Mouse (Mus musculus) midbrain, embryonic 12.5 days (tissue): ENCODE measurements around the gene Sec16a. TPM values are rescaled to one million over a fixed set of nuclear protein-coding genes. Genes with fewer than 3 reads are reported as not detected.
A peak's percentile ranks its signal among the peaks of the same experiment; 100 is the strongest.

Experiments used
- ATAC-seq: fragments of 200-750 bp; cut with Nextera tagmentation; 2 replicates; pipeline ENCODE4 v1.8.0; 2017; ENCODE audit warnings: low read depth, moderate TSS enrichment, moderate library complexity; ENCODE audit not compliant: low FRiP score
- H3K27ac ChIP-seq: fragments of 300-500 bp; sonication (generic); replicated peaks from 2 replicates; pipeline ENCODE4 v1.5.1; 2016; ENCODE audit warnings: mild to moderate bottlenecking
- H3K27me3 ChIP-seq: fragments of 300-500 bp; sonication (generic); 2 replicates; pipeline ENCODE4 v1.6.1; 2016; ENCODE audit warnings: mild to moderate bottlenecking
- H3K36me3 ChIP-seq: fragments of 300-500 bp; sonication (generic); 2 replicates; pipeline ENCODE4 v1.6.1; 2016
- H3K4me1 ChIP-seq: fragments of 300-500 bp; sonication (generic); 2 replicates; pipeline ENCODE4 v1.6.1; 2016
- H3K4me2 ChIP-seq: fragments of 300-500 bp; sonication (generic); replicated peaks from 2 replicates; pipeline ENCODE4 v1.6.1; 2016; ENCODE audit warnings: mild to moderate bottlenecking, moderate library complexity
- H3K4me3 ChIP-seq: fragments of 300-500 bp; sonication (generic); 2 replicates; pipeline ENCODE4 v1.5.1; 2016; ENCODE audit warnings: mild to moderate bottlenecking
- H3K9ac ChIP-seq: fragments of 300-500 bp; sonication (generic); replicated peaks from 2 replicates; pipeline ENCODE4 v1.6.1; 2016; ENCODE audit warnings: mild to moderate bottlenecking, moderate library complexity
- H3K9me3 ChIP-seq: fragments of 300-500 bp; sonication (generic); 2 replicates; pipeline ENCODE4 v1.6.1; 2016; ENCODE audit warnings: mild to moderate bottlenecking
- whole genome bisulfite sequencing: fragments of 180-500 bp; shearing (Covaris S2); methylation state at CpG from one replicate; pipeline ENCODE4 v1.1.7; 2016; 5-methylcytosine and 5-hydroxymethylcytosine counted together
- polyA plus RNA-seq: library from polyadenylated mRNA; unstranded; fragments of >200 nt; fragmentation: Nextera tagmentation; extraction: Ambion mirVana; gene quantifications from 2 replicates; pipeline ENCODE4 v1.2.1, GENCODE M21; 2016

Sec16a gene
- polyA plus RNA-seq, 1 experiment from 2014 or later = 29.3 TPM

DNA sequence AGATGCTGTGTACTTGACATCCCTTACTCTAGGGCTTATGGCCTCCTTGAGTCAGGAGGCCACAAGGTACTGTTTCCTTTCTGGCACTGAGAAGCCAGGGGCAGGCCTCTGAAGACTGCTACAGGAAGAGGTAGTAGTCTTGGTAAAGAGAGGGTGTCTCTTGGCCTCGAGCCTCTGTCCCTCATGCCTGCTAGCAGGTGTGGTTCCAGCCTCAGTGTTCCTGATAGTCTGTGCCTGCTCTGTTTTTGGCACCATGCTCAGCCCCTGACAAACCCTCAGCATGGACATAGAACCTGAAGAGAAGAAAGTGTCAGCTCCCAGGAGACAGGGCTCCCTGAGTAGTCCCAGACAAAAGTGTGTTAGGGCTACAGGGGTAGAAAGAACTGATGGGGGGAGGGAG lies 2.4 kb upstream of the Sec16a start:
- no peak for ATAC-seq
- peak overlapping the region; percentile 24; the same call in 1 of the 2 replicates for H3K9ac ChIP-seq
- H3K4me1 ChIP-seq = peaks cover 39% of the 10 kb centered on the region
- H3K4me2 ChIP-seq = no peak overlapping the region
- 85% methylated on average over 1 of the region's 1 CpGs for WGBS
- no peak overlapping the region for H3K4me3 ChIP-seq
- no peaks in the 10 kb centered on the region for H3K27me3 ChIP-seq
- no peaks in the 10 kb centered on the region for H3K9me3 ChIP-seq
- H3K27ac ChIP-seq = no peak overlapping the region
- H3K36me3 ChIP-seq = no peaks in the 10 kb centered on the region

DNA sequence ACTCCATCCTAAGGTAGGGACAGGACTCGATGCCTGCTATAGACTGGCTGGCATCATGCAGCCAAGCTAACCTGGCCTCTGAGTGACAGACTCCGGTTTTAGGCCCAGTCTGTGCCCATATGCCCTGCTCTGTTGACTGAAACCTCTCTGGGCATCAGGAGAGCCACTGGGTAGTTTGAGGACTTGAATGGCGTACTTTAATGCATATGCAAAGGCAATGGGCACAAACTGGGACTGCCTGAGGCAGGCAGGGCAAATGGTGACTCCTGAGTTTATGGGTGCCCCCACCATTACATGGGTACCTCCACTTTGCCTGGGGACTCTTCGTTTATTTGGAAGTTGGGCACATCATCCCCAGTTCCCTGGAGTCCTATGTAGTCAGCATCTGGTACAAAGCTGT lies 1.7 kb upstream of the Sec16a start:
- peak overlapping the region; percentile 72 for H3K9ac ChIP-seq
- ATAC-seq = no peak
- no peak overlapping the region for H3K27ac ChIP-seq

DNA sequence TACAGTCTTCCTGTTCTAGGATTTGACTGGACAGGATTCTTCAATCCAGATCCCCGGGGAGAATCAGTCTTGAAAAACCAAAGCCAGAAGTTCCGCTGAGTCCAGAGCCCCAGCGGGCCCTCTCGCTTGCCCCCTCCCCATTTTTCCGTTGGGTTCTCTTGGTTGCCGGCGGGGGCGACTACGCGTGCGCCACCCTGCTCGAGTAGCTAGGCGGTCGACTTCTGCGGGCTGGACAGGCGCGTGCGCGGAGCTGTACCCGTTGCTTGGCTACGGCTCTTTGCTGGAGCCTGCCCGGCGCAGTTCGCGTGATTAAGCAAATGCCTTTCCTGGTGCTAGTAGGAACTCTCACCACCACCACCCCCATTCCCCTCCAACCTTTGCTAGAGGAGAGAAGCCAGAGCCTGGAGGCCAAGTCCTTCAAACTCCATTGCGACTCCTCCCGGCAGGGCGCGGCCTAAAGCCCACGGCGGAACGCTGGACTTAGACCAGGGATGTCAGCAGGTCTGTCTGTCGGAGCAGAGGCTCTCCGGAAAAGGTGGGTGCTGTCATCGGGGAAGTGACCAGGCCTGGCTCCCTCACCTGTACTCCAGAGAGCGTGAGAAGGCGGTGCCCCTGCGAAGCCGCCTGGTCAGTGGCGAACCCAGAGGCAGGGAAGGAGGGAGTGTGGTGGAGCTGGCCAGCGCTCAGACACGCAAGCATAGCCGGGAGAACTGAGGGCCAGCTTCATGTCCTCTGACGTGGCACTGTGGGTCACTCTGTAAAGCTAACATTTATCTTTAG lies 840 bp upstream of the Sec16a start:
- under 1% methylated on average over 44 of the region's 44 CpGs for WGBS
- peaks cover 10% of the 10 kb centered on the region for H3K36me3 ChIP-seq
- H3K4me3 ChIP-seq = peak overlapping the region; percentile 81
- no peaks in the 10 kb centered on the region for H3K9me3 ChIP-seq
- no peaks in the 10 kb centered on the region for H3K27me3 ChIP-seq
- peaks cover 39% of the 10 kb centered on the region for H3K4me1 ChIP-seq
- H3K27ac ChIP-seq = peak overlapping the region; percentile 81
- ATAC-seq = peak; percentile 87
- H3K9ac ChIP-seq = peak overlapping the region; percentile 72
- peak overlapping the region; percentile 95 for H3K4me2 ChIP-seq

More for the DNA sequence above, 1.7 kb upstream of the Sec16a start:
- 70% methylated on average over 4 of the region's 4 CpGs for WGBS
- no peaks in the 10 kb centered on the region for H3K27me3 ChIP-seq
- peaks cover 39% of the 10 kb centered on the region for H3K4me1 ChIP-seq
- H3K4me2 ChIP-seq = peak overlapping the region; percentile 95
- H3K9me3 ChIP-seq = no peaks in the 10 kb centered on the region
- peaks cover 1% of the 10 kb centered on the region for H3K36me3 ChIP-seq
- peak overlapping the region; percentile 81 for H3K4me3 ChIP-seq

DNA sequence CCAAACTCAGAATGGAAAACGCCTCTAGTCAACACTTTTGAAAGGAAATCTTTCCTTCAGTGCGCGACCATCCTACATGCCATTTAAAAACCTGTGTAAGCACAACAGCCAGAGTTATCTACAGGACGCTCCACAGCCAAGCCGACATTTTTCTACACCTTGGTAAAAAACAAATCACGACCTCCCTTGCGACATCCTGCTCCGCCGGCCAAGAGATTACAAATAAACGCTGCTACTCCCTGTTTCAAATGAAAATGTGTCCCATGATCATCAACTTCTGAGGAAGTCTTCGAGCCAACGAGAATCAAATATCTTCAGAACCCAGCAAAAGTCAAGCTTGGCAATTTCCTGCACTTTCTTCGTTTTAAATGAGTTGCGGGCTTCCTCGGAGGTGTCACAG lies 648 bp downstream of the Sec16a start:
- Histone ChIP-seq H3K9me3 (no peaks in the 10 kb centered on the region), H3K27ac (peak overlapping the region; percentile 85), H3K9ac (peak overlapping the region; percentile 88), H3K4me3 (peak overlapping the region; percentile 81), H3K36me3 (peaks cover 25% of the 10 kb centered on the region), H3K4me1 (peaks cover 34% of the 10 kb centered on the region), H3K27me3 (no peaks in the 10 kb centered on the region), H3K4me2 (peak overlapping the region; percentile 85)
- WGBS = 6% methylated on average over 15 of the region's 15 CpGs
- ATAC-seq = no peak

DNA sequence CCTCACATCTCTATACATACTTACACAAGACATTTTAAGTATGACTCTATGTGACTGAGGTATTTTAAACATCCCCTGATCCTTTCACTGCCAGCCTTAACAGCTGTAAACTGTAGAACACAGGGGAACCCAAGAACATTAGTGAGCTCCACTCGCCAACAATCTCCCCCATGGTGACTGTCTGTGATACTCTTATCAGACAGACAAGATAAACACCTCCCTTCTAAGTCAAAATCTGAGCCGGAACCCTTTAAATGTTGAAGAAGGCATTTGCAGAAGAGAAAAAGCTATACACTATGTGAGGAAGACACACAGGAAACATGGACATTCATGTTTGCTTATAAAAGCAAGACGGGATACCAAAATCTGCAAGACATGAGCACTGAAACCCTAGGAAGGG lies 1.1 kb downstream of the Sec16a start:
- 68% methylated on average over 3 of the region's 3 CpGs for WGBS
- Histone ChIP-seq H3K27me3 (no peaks in the 10 kb centered on the region), H3K36me3 (peaks cover 29% of the 10 kb centered on the region), H3K4me1 (peaks cover 34% of the 10 kb centered on the region), H3K9me3 (no peaks in the 10 kb centered on the region), H3K9ac (peak overlapping the region; percentile 88), H3K27ac (no peak overlapping the region), H3K4me3 (peak overlapping the region; percentile 81), H3K4me2 (peak overlapping the region; percentile 85)
- ATAC-seq = no peak

DNA sequence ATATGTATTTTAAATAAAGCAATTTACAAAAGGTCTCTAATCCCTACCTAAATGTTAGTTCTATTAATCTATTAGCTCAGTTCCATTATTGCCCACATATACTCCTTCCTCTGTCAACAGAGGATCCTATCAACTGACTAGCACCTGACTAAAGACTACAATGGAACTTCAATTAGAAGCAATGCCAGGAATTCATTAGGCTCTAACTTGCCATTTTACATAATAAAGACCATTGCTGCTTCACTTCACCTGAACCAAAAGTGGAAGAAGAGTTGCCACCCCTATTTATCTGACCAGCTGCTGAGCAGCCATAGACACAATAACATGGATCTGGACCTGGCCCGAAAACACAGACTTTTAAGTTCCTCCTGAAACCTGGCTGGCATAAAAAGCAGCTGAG lies 2.2 kb downstream of the Sec16a start:
- Histone ChIP-seq H3K4me3 (no peak overlapping the region), H3K27me3 (no peaks in the 10 kb centered on the region), H3K36me3 (peaks cover 40% of the 10 kb centered on the region), H3K4me2 (no peak overlapping the region), H3K27ac (no peak overlapping the region), H3K9me3 (no peaks in the 10 kb centered on the region), H3K9ac (no peak overlapping the region), H3K4me1 (peaks cover 34% of the 10 kb centered on the region)
- no peak for ATAC-seq
- 58% methylated on average over 1 of the region's 1 CpGs for WGBS

DNA sequence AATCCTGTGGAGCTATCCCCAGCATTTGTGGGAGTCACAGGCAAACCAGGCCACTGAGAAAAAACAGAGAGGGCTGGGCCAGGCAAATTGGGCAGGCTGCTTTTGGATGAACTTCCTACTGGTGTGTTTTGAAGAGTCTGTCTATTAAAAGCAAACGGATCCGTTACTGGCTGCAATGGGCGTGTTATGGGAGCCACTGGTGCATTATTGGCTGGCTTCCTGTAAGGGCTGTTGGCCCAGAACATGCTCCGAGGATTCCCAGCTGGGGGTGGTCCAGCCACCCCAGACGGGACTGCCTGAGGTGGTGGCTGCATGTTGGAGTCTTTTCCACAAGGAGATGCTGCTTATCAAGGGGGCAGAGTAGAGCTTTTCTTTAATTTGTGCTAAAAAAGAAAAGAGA lies 3.3 kb downstream of the Sec16a start:
- Histone ChIP-seq H3K9me3 (no peaks in the 10 kb centered on the region), H3K27me3 (no peaks in the 10 kb centered on the region), H3K27ac (no peak overlapping the region), H3K4me2 (no peak overlapping the region), H3K36me3 (peaks cover 43% of the 10 kb centered on the region), H3K4me1 (peaks cover 31% of the 10 kb centered on the region), H3K4me3 (no peak overlapping the region), H3K9ac (no peak overlapping the region)
- 80% methylated on average over 5 of the region's 5 CpGs for WGBS
- no peak for ATAC-seq

DNA sequence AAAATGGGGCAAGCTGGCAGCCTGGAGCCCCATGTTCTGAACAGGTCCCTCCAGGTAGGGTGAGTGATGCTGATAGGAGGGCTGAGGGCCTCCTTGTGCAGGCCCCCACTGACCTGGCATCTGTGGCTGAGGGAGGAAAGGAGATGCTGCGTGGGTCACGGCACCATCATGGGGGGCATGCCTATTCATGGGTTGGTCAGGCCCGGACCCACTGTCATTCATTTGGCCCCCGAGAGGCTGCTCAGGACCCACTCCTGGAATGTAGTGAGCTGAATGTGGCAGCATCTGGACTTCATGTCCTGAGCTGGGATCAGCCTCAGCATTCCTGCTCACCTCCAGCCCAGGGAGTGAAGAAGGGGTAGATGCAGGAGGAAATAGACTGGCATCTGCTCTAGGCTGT lies 3.8 kb downstream of the Sec16a start:
- Histone ChIP-seq H3K9me3 (no peaks in the 10 kb centered on the region), H3K4me2 (no peak overlapping the region), H3K4me1 (peaks cover 27% of the 10 kb centered on the region), H3K4me3 (no peak overlapping the region), H3K9ac (no peak overlapping the region), H3K27ac (no peak overlapping the region), H3K36me3 (peaks cover 43% of the 10 kb centered on the region), H3K27me3 (no peaks in the 10 kb centered on the region)
- ATAC-seq = no peak
- WGBS = 93% methylated on average over 4 of the region's 4 CpGs

DNA sequence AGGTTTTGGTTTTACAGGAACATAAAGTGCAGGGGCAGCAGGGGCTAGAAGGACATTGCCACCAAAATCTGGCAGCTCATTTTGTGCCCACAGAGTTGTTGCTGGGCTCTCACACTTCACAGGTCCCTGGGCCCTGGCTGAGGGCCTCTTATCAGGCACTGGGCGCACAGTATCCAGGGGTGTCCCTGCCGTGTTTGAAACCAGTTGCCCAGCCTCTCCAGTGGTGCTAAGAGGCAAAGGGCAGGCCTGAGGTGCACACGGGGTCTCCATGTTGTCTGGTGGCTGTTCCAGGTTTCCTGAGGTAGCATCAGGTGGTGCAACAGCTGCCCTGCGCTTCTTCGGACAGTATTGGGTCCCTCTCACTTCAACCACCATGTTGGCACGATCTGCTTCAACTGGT lies 5.3 kb downstream of the Sec16a start:
- Histone ChIP-seq H3K4me3 (no peak overlapping the region), H3K27me3 (no peaks in the 10 kb centered on the region), H3K4me2 (no peak overlapping the region), H3K9ac (no peak overlapping the region), H3K9me3 (no peaks in the 10 kb centered on the region), H3K4me1 (peaks cover 23% of the 10 kb centered on the region), H3K27ac (no peak overlapping the region), H3K36me3 (peaks cover 58% of the 10 kb centered on the region)
- no peak for ATAC-seq
- 92% methylated on average over 6 of the region's 6 CpGs for WGBS

DNA sequence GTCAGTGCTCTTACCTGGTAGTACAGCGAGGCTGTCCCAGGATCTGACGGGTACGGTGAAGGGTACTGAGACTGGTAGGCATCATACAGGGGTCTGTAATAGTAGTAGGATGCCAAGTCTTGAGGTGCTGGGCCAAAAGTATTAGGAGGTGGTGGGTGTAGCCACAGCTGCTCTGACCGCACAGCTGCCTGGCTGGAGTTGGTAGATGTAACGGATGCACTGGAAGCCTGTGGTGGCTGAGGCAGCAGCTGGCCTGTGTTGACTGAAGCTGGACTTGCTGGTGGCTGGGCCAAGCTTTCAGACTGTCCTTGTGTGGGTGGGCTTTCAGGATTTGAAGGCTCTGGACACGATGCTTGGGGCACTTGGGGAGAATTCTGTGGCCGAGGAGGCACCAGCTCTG lies 6.6 kb downstream of the Sec16a start:
- no peak for ATAC-seq
- Histone ChIP-seq H3K4me3 (no peak overlapping the region), H3K36me3 (peaks cover 69% of the 10 kb centered on the region), H3K4me2 (no peak overlapping the region), H3K27me3 (no peaks in the 10 kb centered on the region), H3K4me1 (peaks cover 12% of the 10 kb centered on the region), H3K9me3 (no peaks in the 10 kb centered on the region), H3K27ac (no peak overlapping the region), H3K9ac (no peak overlapping the region)
- WGBS = 89% methylated on average over 7 of the region's 7 CpGs

DNA sequence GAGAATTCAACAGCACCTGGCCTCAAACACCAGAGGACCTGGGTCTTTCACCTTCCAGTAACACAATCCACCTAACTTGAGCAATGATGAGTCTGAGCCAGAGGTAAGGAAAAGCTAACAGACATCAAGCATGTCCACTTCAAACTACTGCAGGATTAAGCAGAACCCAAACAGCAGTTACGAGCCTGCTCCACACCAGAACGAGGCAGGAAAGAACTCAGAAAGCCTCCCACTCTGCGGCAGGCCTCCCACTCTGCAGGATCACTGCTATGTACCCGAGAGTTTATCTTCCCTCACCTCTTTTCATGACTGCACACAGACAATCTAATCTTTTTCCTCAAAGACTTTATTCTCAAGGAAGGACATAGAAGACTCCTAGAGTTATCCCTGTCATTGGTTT lies 7.8 kb downstream of the Sec16a start:
- ATAC-seq = no peak
- Histone ChIP-seq H3K4me2 (no peak overlapping the region), H3K27me3 (no peaks in the 10 kb centered on the region), H3K4me3 (no peak overlapping the region), H3K4me1 (0 out of 2 replicates have a peak, but pooled peaks cover 6% of the 10 kb centered on the region), H3K36me3 (peaks cover 78% of the 10 kb centered on the region), H3K27ac (no peak overlapping the region), H3K9me3 (no peaks in the 10 kb centered on the region), H3K9ac (no peak overlapping the region)
- WGBS = 85% methylated on average over 4 of the region's 4 CpGs

DNA sequence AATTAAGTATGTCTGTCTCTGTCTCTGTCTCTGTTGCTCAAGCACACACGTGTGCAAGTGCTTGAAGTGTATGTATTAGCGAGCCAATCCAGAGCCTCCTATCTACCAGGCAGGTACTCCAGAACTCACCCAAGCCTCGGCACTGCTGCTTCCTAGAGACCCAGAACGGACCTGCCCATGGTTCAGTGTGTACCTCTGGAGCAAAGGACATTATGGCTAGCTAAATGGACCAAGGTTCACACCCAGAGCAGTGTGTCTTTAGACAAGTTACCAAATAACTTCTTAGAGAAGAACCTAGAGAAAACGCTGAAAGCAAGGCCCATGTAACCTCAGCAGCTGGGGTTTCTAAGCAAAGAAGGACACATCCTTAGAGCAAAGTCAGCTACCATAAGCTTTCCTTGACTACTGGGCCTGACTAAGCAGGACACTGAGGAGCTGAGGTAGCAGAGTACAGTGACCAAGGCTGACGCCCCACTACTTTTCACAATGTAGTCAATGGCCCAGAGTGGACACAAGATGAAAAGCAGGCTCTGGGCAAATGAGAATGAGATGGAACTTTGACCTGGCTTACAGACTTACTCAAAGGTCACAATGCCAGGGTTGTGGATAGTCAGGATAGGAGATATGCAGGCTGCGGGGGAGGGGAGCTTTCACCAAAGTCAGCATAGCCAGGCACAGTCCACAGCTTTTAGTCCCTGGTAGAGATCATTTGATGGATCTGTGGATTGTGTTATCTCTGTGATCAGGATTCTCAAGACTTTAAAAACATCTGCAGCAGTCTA lies 10.0 kb downstream of the Sec16a start:
- Histone ChIP-seq H3K27me3 (no peaks in the 10 kb centered on the region), H3K4me3 (no peak overlapping the region), H3K9me3 (no peaks in the 10 kb centered on the region), H3K36me3 (peaks cover 81% of the 10 kb centered on the region), H3K4me2 (no peak overlapping the region), H3K9ac (no peak overlapping the region), H3K27ac (no peak overlapping the region), H3K4me1 (0 out of 2 replicates have a peak, but pooled peaks cover 6% of the 10 kb centered on the region)
- no peak for ATAC-seq
- WGBS = 96% methylated on average over 7 of the region's 7 CpGs
